Mouse (Mus musculus) A20 (cell line): Measurements from ENCODE around the gene Wnt7b.

Source experiments
- DNase-seq: peaks from one replicate; pipeline ENCODE4 v3.0.0-alpha.2; 2011; ENCODE audit warnings: low read depth, low spot score

Gene Wnt7b

DNA sequence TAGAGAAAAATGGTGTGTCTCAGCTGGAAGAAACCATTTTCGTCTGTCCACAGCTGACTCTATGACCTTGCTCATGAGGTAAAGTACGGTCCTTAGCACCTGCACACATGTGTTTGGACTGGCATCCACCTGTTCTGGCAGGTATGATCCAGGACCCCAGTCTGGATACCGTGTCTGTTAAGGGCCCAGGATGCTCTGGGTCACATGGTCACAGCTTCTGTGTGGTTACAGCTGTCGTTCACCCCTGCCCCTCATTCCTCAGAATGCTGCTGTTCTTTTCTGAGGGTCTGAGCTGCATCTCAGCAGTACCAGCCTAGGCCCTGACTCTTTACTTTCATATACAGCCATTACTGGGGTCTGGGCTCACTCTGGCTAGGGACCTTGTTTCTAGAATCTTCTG is 18.9 kb upstream of the Wnt7b start:
- DNase-seq = no peak

DNA sequence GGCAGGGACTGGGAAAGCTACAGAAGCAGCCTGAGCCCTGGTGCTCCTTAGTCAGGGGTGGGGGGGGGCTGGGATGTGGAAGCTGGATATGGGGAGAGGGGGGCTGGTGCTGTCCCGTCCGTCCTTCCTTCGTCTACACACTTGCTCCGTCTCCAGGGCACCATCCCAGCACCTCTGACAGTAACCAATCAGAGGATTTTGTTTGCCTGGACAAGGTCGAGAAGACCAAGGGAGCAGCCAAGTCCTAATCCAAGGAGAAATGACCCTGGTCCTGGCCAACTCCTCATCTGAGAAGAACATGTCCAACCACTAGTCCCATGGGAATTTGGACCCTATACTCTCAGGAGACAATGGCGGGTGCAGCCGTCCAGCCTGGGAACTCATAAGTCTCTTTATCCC is 18.4 kb upstream of the Wnt7b start:
- no peak for DNase-seq

DNA sequence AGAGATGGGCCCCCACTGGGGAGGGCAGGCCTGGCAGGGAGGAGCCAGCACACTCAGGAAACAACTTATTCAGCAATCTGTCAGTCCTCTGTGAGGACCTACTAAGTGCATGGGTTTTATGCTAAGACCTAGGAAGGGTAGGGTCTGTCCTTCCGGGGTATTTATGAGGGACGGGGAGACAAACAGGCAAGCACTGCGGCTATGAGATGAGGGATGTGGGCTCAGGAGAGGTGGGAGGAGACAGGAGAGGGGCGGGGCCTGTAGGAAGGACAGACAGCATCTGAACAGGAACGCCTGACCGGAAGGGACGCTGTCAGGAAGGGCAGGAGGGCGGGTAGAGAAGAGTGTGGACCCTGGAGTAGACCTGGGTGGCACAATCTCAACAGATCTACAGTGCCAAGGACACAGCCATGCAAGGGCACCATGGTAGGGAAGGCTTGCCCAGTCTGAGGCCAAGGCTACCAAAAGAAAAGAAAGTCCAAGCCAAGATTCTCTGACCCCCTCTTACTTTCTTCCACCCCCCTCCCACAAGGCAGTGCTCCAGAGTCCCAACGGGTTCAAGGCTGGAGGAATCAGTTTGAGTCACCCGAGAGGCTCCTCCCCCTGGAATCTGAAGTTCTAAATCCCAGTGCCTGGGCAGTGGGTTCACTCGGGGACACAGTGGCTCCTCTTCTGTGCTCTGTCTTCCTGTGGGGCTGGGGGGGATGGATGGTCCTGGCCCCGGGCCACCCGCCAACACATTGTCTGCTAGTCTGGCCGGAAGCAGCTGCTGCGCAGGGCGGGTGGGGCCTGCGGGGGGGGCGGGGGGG is 17.8 kb upstream of the Wnt7b start:
- DNase-seq = no peak

- DNase-seq = peak; percentile 45
Observed at GRCm38 (mm10) chr15:85598984-85599886, 17.0 kb upstream of the Wnt7b start.

DNA sequence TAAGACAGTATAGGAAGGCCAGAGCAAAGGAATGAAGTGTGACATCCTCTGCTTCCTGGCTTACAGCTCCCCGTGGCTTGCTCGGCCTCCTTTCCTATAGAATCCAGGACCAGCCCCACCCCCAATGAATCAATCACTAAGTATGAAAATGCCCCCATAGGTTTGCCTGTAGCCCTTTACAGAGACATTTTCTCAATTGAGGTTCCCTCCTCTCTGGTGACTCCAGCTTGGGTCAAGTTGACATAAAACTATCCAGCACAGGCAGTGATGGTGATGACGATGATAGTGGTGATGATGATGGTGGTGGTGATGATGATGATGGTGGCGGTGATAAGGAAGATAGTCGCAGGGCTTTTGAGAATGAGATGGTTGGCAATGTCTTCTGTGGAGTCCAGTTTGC is 16.2 kb upstream of the Wnt7b start:
- DNase-seq = no peak

- DNase-seq = peak; percentile 35
Observed at GRCm38 (mm10) chr15:85597403-85597802, 15.1 kb upstream of the Wnt7b start.

DNA sequence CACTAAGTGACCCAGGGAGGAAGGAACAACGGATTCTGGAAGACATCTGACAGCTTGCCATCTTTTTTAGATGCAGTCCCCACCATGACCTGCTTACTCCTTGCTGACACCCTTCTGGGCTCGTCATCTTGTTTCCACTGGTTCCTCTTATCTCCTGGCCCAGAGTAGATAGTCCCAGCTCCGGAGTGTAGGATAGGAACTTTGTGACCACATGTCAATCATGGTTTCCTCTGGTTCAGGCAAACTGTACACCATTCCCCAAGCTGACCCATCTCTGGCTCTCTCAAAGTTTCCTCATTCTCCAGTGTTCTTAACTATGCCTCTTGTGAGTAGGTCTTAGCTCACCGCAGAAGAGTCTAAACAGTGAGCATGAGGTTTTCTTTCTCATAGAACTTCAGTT is 10.4 kb upstream of the Wnt7b start:
- no peak for DNase-seq

DNA sequence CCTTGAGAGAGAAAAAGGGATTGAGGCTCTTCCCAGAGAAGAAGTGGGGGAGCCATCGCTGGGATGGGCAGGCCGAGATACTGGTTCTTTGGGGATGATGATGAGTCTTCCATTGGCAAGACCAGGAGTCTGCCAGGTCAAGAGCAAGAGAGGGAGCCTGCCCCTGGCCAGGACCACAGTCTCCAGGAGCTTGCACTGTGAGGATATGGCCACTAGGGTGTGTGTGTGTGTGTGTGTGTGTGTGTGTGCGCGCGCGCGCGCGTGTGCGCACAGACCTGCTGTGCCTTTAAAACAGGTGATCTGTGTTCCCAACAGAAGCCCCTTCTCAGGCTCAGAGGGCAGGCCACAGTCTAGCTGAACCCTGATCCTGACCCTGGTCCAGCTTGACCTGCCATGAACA is 8.6 kb upstream of the Wnt7b start:
- no peak for DNase-seq

DNA sequence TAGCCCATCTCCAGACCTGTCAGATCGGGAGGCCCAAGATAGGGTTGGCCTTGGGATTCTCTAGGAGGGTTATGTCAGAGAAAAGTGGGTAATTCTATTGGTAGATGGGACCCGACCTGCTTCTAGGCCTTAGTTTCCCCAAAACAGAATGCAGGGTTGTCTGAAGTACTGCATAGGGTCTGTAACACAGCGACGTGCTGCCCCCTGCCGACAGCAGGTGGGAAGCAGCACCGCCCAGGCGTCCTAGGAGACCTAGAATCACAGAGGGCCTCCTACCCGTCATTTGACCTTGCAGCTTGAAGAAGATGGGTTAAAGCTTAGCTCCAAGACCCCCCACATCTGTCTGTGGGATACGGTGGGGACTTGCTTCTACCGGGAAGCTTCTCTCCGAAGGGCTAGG is 1.2 kb upstream of the Wnt7b start:
- peak; percentile 71 for DNase-seq

GRCm38 (mm10) chr15:85583024-85583423 is 751 bp upstream of the Wnt7b start:
- DNase-seq = peak; percentile 74

DNA sequence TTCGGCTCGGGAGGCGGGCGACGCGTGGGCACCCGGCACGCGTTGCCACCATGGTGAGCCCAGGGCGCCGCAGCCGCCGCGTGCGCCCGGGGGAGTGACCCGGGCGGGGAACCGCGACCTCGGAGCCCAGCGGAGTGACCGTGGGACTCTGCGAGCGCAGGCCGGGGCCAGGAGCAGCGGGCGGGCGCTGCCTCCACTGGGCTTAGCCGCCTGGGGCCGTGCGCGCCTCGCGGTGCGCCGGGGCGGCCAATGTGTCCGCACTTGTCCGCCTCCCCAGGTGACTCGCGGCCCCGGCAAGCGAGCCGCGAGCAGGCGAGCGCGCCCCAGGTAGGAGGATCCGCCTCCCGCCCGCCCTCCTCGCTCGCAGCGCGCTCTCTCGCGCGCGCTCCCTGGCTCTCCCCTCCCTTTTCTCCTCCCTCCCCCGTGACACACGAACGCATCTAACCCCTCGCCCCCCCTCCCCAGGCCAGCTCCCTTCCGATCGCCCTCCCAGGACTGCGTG is 659 bp downstream of the Wnt7b start:
- no peak for DNase-seq

- DNase-seq = no peak
Observed at GRCm38 (mm10) chr15:85580934-85581562, 1.2 kb downstream of the Wnt7b start.

GRCm38 (mm10) chr15:85580483-85580882 is 1.8 kb downstream of the Wnt7b start:
- DNase-seq = no peak

- DNase-seq = no peak
Observed at GRCm38 (mm10) chr15:85577583-85578460, 4.5 kb downstream of the Wnt7b start.

DNA sequence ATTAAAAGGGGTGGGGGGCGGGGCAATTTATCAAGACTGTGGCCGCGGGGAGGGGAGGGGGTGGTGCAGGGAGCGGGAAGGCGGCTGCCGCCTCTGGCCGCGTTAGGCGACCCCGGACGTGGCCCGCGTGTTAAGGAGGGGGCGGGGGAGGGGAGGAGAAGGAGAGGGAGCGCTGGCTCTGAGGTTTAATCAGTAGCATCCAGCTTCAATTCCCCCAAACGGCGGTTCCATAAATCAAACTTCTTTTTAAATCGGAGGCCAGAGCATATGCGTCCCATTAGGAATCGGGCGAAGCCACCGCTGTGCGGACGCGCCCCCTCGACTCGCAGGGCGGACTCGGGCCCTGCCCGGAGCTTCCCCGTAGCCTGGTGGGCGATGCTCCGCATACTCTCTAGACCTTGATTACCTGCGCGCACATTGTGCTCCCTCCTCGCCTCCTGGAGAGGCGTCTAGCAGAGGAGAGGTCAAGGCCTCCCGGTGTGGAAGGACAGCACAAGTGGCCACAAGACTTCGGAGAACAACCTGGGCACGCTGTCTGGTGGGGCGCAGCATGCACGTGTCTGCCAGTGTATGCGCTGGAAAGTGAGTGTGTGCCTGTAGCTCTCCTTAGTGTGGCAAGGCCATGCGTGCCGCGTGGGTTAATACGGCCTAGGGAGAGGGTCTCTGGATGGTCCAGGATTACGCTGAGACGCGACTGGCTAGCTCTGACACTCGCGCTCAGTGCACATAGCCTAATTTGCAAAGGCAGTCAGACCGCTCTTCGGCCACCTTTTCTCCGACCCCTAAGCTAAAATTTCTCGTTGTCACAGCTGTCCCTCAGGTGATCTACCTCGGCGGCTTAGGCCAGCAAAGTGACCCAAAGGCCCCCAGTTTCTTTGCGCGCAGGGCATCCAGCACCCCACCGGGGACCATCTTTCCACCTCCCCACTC is 5.5 kb downstream of the Wnt7b start:
- DNase-seq = no peak

GRCm38 (mm10) chr15:85576110-85576509 is 6.2 kb downstream of the Wnt7b start:
- DNase-seq = no peak

GRCm38 (mm10) chr15:85574558-85574957 is 7.7 kb downstream of the Wnt7b start:
- no peak for DNase-seq

- no peak for DNase-seq
Observed at GRCm38 (mm10) chr15:85574086-85574485, 8.2 kb downstream of the Wnt7b start.

DNA sequence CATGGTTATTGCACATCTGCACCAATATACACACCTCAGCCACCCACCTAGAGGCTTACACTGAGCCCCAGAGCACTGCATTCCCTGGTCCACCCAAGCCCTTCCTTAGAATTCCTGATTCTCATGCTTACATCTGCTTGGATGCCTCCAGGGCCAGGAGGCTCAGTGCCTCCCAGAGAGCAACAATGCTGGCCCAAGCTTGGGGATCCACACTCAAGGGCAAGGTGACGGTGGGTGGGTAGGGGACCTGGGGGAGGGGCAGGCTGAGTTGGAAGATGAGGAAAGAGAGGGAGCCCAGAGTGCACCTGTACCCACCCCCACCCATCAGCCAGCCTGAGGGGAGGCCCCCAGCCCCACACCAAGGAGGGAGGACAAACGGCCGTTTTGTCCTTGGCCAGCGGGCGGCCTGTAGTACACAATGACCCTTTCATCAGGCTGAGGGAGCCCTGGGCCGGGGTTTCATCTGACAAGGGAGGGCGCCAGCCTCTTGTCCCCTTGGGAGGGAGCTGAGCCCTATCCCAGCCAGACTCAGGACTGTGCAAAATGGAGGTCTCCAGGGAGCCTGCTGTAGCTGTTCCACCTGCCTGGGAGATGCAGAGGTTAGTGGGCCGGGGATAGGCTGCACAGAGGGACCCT is 9.5 kb downstream of the Wnt7b start:
- DNase-seq = no peak
